In genomic region chr3:19894630-19895578, GRCm38 (mm10) we compare ENCODE assay signal across 7 mouse cellular contexts.
DNase-seq lines count a peak whose midpoint lies in the region; ATAC-seq and TF ChIP-seq lines count a peak whose summit lies in the region.

No protein-coding gene starts in this region.

- H3K9ac ChIP-seq in intestine, postnatal 0 days (ENCODE audit: low read depth, low read length), result peak overlapping the region; percentile 52
- peak overlapping the region; percentile 89 for H3K9ac ChIP-seq in midbrain, embryonic 12.5 days (replicated peaks)

- H3K4me3 ChIP-seq in embryonic facial prominence, embryonic 10.5 days, result peak overlapping the region; percentile 91
- H3K4me3 ChIP-seq in intestine, postnatal 0 days (ENCODE audit: low read depth, low read length), result peak overlapping the region; percentile 59
- peak overlapping the region; percentile 91 for H3K4me3 ChIP-seq in midbrain, embryonic 12.5 days
- peak overlapping the region; percentile 94 for H3K4me3 ChIP-seq in small intestine, adult 2 months (ENCODE audit: low read depth, low read length)

- intact Hi-C loops in left cerebral cortex, postnatal 4 days (cut with DNase I), result loop anchor here (2.0 to 10.0 kb wide), 4 partner anchors 200 to 373 kb away; partner anchors contain the start of gene 1700064H15Rik

- 0 out of 2 replicates have a peak, but pooled peaks have one; percentile 8 for TF ChIP-seq POLR2A in small intestine, adult 2 months (IDR thresholded peaks at IDR 0.05; ENCODE audit: low read depth, low read length)

- H3K9me3 ChIP-seq in embryonic facial prominence, embryonic 10.5 days, result peaks cover 2% of the 10 kb centered on the region; the same call in 1 of the 2 replicates
- H3K9me3 ChIP-seq in intestine, postnatal 0 days (ENCODE audit: control insufficient read depth), result no peaks in the 10 kb centered on the region
- no peaks in the 10 kb centered on the region for H3K9me3 ChIP-seq in midbrain, embryonic 12.5 days

- H3K27ac ChIP-seq in embryonic facial prominence, embryonic 10.5 days (replicated peaks), result peak overlapping the region; percentile 92
- H3K27ac ChIP-seq in intestine, postnatal 0 days (ENCODE audit: low read depth, low read length), result peak overlapping the region; percentile 2
- H3K27ac ChIP-seq in midbrain, embryonic 12.5 days (replicated peaks), result peak overlapping the region; percentile 79
- H3K27ac ChIP-seq in small intestine, adult 2 months (ENCODE audit: insufficient read depth, low read depth, low read length), result peak overlapping the region; percentile 51

- H3K36me3 ChIP-seq in embryonic facial prominence, embryonic 10.5 days (replicated peaks), result peaks cover 30% of the 10 kb centered on the region
- H3K36me3 ChIP-seq in intestine, postnatal 0 days (ENCODE audit: control insufficient read depth, insufficient read depth), result no peaks in the 10 kb centered on the region
- peaks cover 15% of the 10 kb centered on the region for H3K36me3 ChIP-seq in midbrain, embryonic 12.5 days
- H3K36me3 ChIP-seq in small intestine, adult 2 months (ENCODE audit: control insufficient read depth, insufficient read depth, low read length), result no peaks in the 10 kb centered on the region

- H3K4me2 ChIP-seq in intestine, postnatal 0 days (replicated peaks; ENCODE audit: low read depth), result peak overlapping the region; percentile 81
- H3K4me2 ChIP-seq in midbrain, embryonic 12.5 days (replicated peaks), result peak overlapping the region; percentile 88

- peak; percentile 96 for DNase-seq in adrenal gland, postnatal 10 days
- DNase-seq in embryonic facial prominence, embryonic 10.5 days (ENCODE audit: low spot score), result peak; percentile 94
- peak; percentile 56 for DNase-seq in gonadal fat pad, adult 2 months (ENCODE audit: low read depth)
- peak; percentile 97 for DNase-seq in left cerebral cortex, postnatal 4 days

- ATAC-seq in intestine, postnatal 0 days, result peak; percentile 98
- ATAC-seq in midbrain, embryonic 12.5 days (ENCODE audit: low FRiP score, low read depth), result peak; percentile 99

- WGBS in embryonic facial prominence, embryonic 10.5 days, result under 1% methylated on average over 68 of the region's 68 CpGs
- under 1% methylated on average over 68 of the region's 68 CpGs for WGBS in intestine, postnatal 0 days
- under 1% methylated on average over 68 of the region's 68 CpGs for WGBS in midbrain, embryonic 12.5 days
- whole genome bisulfite sequencing in small intestine, adult 2 months, result 1% methylated on average over 68 of the region's 68 CpGs

- H3K4me1 ChIP-seq in embryonic facial prominence, embryonic 10.5 days, result peaks cover 18% of the 10 kb centered on the region
- 0 out of 2 replicates have a peak, but pooled peaks cover 5% of the 10 kb centered on the region for H3K4me1 ChIP-seq in intestine, postnatal 0 days (replicated peaks; ENCODE audit: control insufficient read depth, insufficient read depth, low read length)
- H3K4me1 ChIP-seq in midbrain, embryonic 12.5 days, result peaks cover 21% of the 10 kb centered on the region
- H3K4me1 ChIP-seq in small intestine, adult 2 months (ENCODE audit: control insufficient read depth, insufficient read depth, insufficient read length, low read length), result peaks cover 2% of the 10 kb centered on the region; the same call in 1 of the 2 replicates

- H3K27me3 ChIP-seq in embryonic facial prominence, embryonic 10.5 days (replicated peaks; ENCODE audit: low read depth, poor library complexity, severe bottlenecking), result no peaks in the 10 kb centered on the region
- no peaks in the 10 kb centered on the region for H3K27me3 ChIP-seq in intestine, postnatal 0 days (replicated peaks; ENCODE audit: control insufficient read depth, insufficient read depth, low read length)
- H3K27me3 ChIP-seq in midbrain, embryonic 12.5 days, result no peaks in the 10 kb centered on the region
- H3K27me3 ChIP-seq in small intestine, adult 2 months (ENCODE audit: control insufficient read depth, insufficient read depth, low read length), result no peaks in the 10 kb centered on the region

- TF ChIP-seq CTCF in intestine, postnatal 0 days (IDR thresholded peaks at IDR 0.05; ENCODE audit: low read depth), result peak; percentile 89
- peak; percentile 92 for TF ChIP-seq CTCF in small intestine, adult 2 months (IDR thresholded peaks at IDR 0.05; ENCODE audit: extremely low read depth, insufficient read length, insufficient replicate concordance, low read depth, low read length)

Comparison
In these comparisons a context has a peak if more than half of its experiments do, and no peak if none do; other contexts are left out.
1. Peak in every context shown above with its lines: DNase-seq, ATAC-seq, H3K4me3 ChIP-seq and H3K27ac ChIP-seq.
2. H3K27ac ChIP-seq: peak in every context shown above with its lines; median percentile 92 in embryonic facial prominence, embryonic 10.5 days; 79 in midbrain, embryonic 12.5 days; 51 in small intestine, adult 2 months; 2 in intestine, postnatal 0 days.